Mouse (Mus musculus) urinary bladder, postnatal 25 days (tissue): ENCODE measurements around the gene Rnf19b.
A peak's percentile ranks its signal among the peaks of the same experiment; 100 is the strongest.

ENCODE experiments used
- DNase-seq: peaks from one replicate; pipeline ENCODE4 v3.0.0; 2022; ENCODE audit warnings: low spot score

Rnf19b gene

DNA sequence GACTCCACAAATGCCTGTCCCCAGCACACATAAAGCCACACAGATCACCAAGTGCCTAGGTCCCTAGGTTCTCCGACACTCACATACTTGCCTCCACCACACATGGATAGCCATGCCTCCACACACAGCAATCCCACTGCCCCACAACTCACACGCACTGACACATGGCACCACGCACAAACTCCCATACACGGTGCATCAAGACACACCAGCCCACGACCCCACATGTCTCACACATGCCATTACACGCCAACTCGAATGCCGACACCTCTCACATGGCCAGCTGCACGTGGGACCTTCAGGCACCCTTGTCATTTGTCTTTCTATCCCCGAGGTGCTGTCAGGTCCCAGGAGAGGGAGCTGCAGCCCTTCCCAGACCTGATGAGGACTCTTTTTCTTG lies 61.6 kb downstream of the Rnf19b start:
- no peak for DNase-seq

DNA sequence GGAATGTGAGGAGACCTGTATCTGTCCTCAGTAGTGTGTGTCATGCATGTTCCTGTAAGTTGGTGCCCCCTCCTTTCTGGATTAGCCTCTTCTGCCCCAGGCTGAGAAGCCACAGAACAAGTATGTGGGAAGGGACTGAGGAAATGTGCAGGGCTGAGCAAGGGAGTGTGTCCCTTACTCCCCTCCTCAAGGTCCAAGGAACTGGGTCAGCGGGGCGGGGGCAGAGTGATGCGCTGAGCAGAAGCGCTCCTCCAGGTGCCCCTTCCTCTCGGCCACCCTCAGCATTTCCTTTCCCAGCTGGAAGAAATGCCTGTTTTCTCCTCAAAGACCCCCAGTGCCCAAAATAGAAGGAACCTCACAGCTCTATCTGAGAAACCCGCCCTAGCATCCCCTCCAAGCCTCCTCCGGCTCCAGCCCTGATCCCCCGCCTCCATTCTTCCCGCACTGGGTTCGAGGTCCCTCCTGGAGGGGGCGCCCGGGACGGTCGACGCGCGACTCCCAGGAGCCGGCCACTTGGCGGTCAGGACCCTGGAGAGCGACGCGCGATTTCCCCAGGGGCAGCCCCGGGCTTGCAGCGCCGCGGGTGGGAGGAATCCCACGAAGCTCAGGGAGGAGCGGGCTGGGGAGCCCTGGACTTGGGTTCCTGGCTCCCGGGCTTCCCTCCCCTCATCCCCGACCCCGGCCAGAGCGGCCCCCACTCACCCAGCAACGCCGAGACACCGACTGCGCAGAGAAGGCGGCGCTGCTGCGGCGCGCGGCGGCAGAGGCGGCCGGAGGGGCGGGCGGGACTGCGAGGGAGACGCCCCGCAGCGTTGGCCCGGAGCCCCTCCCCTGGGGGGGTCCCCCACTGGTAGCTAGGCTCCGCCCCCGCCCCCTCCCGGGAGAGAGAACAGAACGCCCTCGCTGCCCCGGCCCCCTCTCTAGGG lies 62.7 kb downstream of the Rnf19b start:
- DNase-seq, result peak; percentile 72

DNA sequence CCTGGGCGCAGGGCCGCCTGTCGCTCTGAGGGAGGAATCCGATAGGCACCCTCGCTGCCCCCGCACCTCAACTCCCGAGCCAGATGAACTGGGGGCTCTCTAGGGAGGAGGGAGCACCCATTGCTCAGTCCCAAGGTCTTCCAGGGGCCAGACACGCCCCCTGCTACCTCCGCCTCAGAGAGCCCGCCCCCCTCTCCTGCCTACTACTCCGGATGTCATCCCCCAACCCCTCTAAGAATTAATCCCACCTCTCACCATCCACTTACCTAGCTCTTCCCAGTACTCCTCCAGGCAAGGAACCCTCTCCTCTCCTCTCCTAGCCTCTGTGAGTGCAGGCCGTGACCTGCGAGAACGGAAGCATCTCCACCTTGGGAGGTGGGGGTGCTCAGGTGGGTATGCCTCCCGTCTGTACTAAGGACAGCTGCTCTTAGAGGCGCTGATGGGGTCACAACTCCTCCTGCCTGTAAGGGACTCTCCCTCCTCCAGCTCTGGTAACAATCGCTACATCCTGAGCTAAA lies 63.6 kb downstream of the Rnf19b start, which contains the start of gene Hpca:
Hpca (minus strand) TSS at position 468 of the 518 bp plus-strand sequence.
- DNase-seq, result no peak

DNA sequence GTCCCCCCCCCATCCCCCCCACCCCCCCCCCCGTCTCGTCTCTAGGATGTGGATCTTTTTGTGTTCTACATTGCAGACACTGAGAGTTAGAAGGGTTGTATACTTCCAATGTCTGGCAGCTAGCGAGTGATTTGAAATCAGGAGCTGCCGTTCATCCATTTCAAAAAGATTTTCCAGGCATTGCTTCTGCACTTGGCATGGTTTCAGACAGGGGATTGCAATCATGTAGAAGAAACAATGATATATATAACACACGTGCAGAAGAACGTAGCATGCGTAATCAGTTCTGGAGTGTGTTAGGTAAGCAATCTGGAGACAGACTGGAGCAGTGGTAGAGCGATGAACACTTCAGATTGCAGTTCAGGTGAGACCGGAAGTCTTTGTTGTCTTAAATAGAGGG lies 64.0 kb downstream of the Rnf19b start:
- DNase-seq, result no peak

DNA sequence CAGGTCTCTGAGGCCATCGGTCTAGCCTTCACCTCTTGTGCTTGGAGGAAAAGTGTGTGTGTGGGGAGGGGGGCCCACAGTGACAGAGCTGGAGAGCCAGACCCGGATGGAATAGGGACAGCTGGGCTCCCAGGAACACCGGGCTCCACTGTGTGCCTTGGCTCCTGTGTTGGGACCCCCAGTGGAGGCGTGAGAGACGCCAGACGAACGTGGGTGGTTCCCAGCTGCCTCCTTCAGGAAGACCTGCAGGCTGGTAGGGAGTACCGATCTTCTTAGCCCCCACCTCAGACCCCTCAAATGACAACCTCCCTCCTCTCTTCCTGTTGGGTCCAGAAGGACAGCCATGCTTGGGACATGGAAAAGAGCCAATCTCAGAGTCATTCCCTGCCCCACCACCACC lies 64.6 kb downstream of the Rnf19b start:
- no peak for DNase-seq

DNA sequence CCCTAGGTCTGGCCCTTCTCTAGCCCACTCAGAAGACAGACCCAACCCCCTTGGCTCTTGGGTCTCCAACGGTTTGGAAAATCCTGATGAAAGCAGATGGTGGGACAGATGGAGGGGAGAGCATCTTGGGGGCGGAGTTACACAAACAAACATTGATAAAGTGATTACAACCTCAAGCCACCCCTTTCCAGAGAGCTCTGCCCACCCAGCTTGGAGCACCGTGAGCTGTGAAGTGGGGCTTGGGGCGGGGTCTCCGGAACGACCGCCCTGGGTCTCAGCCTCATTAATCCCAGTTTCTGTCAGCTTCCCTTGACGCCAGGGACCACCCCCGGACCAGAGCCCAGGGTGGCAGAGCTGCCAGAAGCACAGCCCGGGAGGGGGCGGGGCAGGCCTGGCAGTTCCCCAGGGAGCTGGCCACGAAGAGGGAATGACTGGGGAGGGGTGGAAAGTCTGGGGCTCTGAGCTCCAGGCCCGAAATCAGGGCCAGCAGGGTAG lies 66.6 kb downstream of the Rnf19b start:
- DNase-seq, result no peak

DNA sequence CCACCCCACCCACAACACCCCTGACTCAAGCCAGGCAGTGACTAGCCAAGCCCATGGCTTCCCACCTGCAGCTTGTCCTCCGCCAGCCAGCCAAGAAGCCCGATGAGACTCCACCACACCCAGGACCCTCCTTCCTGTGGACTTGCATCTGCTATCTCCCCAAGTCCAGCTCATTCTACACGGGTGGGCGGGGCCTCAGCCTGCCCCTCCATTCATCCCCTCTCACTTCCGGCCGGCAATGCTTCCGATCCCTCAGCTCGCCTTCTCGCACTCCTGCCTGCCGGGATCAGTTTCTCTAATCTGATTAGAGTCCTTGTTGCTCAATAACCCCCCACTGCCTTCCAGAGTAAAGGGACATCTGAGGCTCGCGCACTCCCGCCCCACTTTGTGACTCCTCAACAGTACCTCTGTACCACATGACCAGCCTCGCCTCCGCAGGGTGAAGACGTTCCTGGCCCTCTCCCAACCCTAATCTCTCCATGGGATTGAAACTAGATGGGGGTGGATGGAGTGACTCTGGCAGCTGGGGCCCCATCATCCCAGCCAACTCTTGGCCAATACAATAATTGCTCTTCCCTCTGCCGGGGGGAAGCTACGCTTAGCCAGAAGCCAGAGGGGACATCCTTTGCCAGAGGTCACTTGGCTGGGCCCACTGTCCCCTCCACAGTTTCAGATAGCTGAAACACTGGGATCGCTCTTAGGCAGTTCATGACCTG lies 67.8 kb downstream of the Rnf19b start:
- no peak for DNase-seq

DNA sequence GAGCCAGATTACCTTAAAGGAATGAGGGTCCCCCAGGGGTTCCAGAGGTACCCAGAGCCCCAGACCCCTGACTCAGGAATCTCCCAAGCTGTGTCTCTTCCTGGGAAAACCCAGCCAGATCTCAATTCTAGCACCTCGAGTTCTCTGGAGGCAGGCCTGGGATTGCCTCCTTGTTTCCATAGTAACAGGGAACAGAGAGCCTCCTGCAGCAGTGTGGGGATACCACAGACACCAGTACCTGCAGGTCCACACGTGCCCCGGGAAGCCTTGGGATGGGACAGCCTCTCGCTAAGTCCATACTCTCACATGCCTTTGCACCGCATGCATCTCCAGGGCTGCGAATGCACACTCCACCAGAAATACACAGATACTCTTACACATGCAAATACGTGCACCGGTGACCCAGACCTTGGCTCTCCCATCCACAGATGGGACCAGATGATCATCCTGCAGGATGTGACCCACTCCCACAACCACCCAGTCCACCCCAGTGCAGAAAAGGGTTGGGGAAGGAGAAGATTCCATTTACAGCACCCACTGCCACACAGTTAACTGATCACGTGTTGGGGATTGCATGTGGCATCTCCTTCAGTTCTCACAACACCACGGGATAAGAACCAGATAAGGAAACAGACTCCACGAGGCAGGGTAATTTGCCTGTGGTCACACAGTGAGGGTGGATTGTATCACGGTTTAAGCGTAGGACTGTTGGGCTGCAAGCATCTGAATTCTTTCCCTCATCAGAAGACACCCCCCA lies 70.7 kb downstream of the Rnf19b start:
- no peak for DNase-seq

DNA sequence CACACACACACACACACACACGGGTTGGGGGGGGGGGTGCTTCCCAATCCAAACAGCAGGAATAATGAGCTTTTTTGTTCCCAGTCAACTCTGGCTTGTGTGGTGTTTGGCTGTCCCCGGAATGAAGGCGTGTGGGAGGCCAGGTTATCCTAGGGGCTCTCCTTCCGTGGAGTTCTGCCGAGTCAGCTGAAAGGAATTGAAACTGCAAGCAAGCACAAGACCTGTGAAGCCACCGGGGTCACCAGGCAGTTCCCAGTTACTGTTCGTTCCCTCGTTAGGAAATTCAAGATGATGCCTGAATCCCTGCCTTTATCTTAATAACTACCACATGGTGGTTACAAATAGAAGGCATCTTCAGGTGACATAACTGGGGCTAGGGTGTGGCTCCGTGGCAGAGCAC lies 71.3 kb downstream of the Rnf19b start:
- DNase-seq, result no peak

DNA sequence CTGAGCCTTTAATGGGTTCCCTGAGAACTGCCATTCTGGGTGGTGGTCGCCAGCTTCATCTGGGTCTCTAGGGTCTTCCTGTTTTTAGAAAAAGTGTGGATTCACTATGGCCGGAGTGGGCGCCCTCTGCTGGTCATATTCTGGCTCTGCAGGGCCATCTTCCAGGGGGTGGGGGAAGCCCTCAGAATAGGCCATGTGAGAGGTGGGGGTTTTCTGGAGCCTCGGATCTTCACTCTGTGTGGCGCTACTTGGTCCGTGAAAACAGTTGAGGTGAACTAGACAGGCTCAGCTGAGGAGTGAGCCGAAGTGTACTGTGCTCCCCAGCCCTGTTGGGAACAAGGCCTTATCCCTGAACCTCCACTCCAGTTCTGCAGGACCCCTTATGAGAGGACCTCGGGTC lies 72.1 kb downstream of the Rnf19b start:
- peak; percentile 45 for DNase-seq

DNA sequence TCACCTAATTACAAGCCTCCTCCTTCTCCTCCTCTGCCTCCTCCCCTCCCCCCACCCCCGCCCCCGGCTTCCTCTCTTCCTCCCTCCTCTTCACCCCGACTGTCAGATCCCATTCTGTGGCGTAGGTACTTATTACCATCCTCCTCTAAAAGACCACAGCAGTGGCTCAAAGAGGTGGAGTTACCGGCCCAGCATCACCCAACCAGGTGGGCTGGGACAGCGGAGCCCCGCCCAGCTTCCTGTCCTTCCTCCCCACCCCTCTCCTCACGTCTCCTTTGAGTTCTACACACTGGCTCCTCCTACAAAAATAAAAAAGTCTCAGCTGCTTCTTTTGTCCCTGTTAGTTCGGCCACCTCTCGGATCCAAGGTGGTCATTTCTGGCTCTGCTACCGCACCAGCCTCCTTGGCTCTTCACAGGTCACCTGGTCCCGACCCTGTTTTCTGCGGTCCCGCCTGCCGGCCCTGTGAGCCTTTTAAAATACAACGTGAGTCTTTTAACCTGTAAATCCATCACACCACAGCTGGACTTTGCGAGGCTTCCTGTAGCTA lies 72.8 kb downstream of the Rnf19b start:
- no peak for DNase-seq

DNA sequence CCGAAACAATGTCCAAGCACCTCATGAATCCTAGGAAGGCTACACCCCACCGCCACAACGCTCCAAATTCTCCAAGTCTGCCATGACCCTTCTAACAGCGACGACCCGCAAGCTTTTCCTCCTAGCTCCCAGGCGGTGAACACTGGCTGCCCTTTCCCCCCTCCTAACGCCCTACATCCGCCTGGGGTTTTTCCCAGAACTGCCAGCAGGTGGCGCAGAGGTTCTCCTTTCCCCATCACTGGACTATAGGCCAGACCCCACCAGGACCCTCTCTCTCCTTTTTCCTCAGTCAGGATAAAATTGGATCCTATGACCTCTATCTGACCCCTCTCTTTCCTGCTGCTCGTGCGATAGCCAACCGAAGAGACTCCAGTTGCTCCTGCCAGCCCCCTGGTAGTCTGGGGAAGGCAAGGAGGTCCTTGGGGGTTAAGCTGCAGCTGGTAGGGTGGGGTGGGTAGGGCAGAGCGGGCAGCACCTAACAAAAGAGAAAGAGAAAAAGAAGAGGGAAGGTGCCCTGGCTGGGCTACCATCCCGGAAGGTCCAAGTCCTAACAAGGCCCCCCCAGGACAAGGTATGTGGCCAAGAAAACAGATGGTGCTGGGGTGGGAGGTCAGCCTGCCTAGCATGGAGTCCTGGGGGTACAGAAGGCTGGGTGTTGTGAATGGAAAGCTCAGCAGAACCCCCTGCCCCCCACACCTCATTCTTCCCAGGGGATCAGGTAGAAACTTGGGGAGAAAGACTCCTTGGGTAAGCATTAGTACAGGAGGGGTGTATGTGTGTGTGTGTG lies 76.9 kb downstream of the Rnf19b start:
- DNase-seq, result peak; percentile 72
